19 mouse cellular contexts compared by ENCODE assay signal in the genomic region with DNA sequence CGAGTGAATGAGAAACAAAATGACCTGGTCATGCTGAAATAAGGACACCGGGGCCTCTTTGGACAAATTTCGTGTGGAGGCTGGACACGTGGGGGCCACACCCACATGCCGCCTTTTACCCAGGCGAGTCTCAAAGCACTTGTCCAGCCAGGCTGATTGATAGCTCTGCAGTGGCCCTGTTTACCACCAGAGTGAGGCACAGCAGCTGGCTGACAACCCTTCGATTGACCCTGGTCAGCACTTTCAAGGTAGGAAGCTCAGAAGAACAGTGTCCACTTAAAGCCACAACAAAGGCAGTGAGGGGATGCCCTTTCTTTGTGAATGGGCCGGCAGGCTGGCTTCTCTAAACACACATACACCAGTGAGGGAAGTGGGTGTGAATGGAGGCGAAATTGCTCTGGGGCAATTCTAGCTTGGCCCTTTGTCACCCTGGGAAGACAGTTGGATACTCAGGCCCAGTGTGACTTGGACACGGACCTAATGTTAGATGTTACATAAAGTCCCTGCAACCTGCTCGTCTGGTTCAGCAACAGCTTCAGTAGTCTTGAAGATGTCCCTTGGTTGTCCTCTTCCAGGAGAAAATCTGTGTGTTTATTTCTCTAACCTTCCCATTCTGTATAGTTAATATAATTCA.
DNase-seq lines count a peak whose midpoint lies in the region; TF ChIP-seq lines count a peak whose summit lies in the region.
"Had no signal": no experiment of that assay in that cellular context is flagged by ENCODE, and none has a peak within 500 bp of the region (broad histone marks: within the 10 kb centered on the region; RNA-seq: fewer than 3 reads in every experiment).

No protein-coding gene starts in this region.

- no peaks in the 10 kb centered on the region for H3K27me3 ChIP-seq in kidney, adult 2 months (replicated peaks; ENCODE audit: control insufficient read depth, insufficient read depth, low read length)
- H3K27me3 ChIP-seq: CH12.LX; heart, embryonic 12.5 days; midbrain, embryonic 13.5 days had no signal

- no peaks in the 10 kb centered on the region; the same call in 1 of the 2 replicates for H3K4me1 ChIP-seq in kidney, adult 2 months (ENCODE audit: control insufficient read depth, insufficient read depth, low read length)

- no peak overlapping the region for H3K4me3 ChIP-seq in kidney, adult 2 months (ENCODE audit: insufficient read depth, low read depth, low read length)
- H3K4me3 ChIP-seq: forebrain, embryonic 12.5 days; heart, embryonic 12.5 days; midbrain, embryonic 13.5 days; myocyte had no signal

- no peak for TF ChIP-seq CTCF in kidney, adult 2 months (conservative IDR thresholded peaks at IDR 0.05; ENCODE audit: insufficient read depth, insufficient read length, low read depth, low read length)

- 59% methylated on average over 11 of the region's 11 CpGs for WGBS in kidney, adult 2 months

- H3K27ac ChIP-seq in kidney, adult 2 months (ENCODE audit: insufficient read depth, low read depth, low read length) = no peak overlapping the region
- H3K27ac ChIP-seq: forebrain, embryonic 12.5 days; midbrain, embryonic 13.5 days had no signal

- no peaks in the 10 kb centered on the region for H3K36me3 ChIP-seq in kidney, adult 2 months (ENCODE audit: control insufficient read depth, insufficient read depth, low read length)
- H3K36me3 ChIP-seq: forebrain, embryonic 12.5 days; heart, embryonic 12.5 days; midbrain, embryonic 13.5 days had no signal

- DNase-seq in adrenal gland, postnatal 10 days = peak; percentile 51
- no peak for DNase-seq in adrenal gland, postnatal 25 days
- DNase-seq in kidney, postnatal 10 days = peak; percentile 28
- no peak for DNase-seq in kidney, adult 2 months
- peak; percentile 79 for DNase-seq in embryo, embryonic 10.5 days (ENCODE audit: low spot score)
- DNase-seq in natural killer cell, adult 2 months (ENCODE audit: low spot score in 2 of 2) = peak; percentile 17 to 44
- no peak for DNase-seq in testis, postnatal 14 days (ENCODE audit: low spot score)
- DNase-seq in lung, postnatal 36 days = no peak
- DNase-seq: cerebellum, postnatal 36 days; gastrocnemius, postnatal 36 days; layer of hippocampus, postnatal 36 days; lung, adult 18-20 months; right cerebral cortex, adult 18-20 months; thymus, adult 2 months had no signal

- no peak for TF ChIP-seq POLR2A in kidney, adult 2 months (IDR thresholded peaks at IDR 0.05; ENCODE audit: low read depth, low read length)

Comparison
In these comparisons a context has a peak if more than half of its experiments do, and no peak if none do; other contexts are left out.
1. DNase-seq: peak in adrenal gland, postnatal 10 days (single experiment), kidney, postnatal 10 days (single experiment), embryo, embryonic 10.5 days (single experiment) and natural killer cell, adult 2 months (2 of 2); none in adrenal gland, postnatal 25 days (single experiment), kidney, adult 2 months (single experiment), testis, postnatal 14 days (single experiment) and lung, postnatal 36 days (single experiment).